Mouse (Mus musculus): ENCODE results near the gene Fbxo24.

GRCm38 (mm10) chr5:137598100-137598826, 30.5 kb downstream of the Fbxo24 start:
- TF ChIP-seq CTCF (IDR thresholded peaks at IDR 0.05; ENCODE audit: extremely low read depth, insufficient read depth, insufficient read length, insufficient replicate concordance) (no peak), POLR2A (IDR thresholded peaks at IDR 0.05; ENCODE audit: low read depth, low read length) (no peak)

Data from spleen, adult 2 months (tissue).